Mouse (Mus musculus): ENCODE results near the gene Naa15. TPM values are rescaled to one million over a fixed set of nuclear protein-coding genes. Genes with fewer than 3 reads are reported as not detected.

The Naa15 gene
- total and polyA plus RNA-seq, 2 experiments from 2014 or later = 21.2 to 23.6 TPM

GRCm38 (mm10) chr3:51434871-51435595 is 20.1 kb downstream of the Naa15 start:
- H3K4me3 ChIP-seq (ENCODE audit: low read depth, low read length) = no peak overlapping the region
- peaks cover 4% of the 10 kb centered on the region; the same call in 1 of the 2 replicates for H3K36me3 ChIP-seq (replicated peaks; ENCODE audit: control insufficient read depth, insufficient read depth, low read length)
- H3K4me1 ChIP-seq (ENCODE audit: control insufficient read depth, insufficient read depth) = no peaks in the 10 kb centered on the region
- no peak overlapping the region for H3K9ac ChIP-seq (replicated peaks; ENCODE audit: low read depth, low read length)
- no peaks in the 10 kb centered on the region for H3K27me3 ChIP-seq (ENCODE audit: control insufficient read depth, insufficient read depth, low read length)
- 91% methylated on average over 3 of the region's 3 CpGs for WGBS
- no peaks in the 10 kb centered on the region for H3K9me3 ChIP-seq (replicated peaks; ENCODE audit: control insufficient read depth, low read length)
- DNase-seq (ENCODE audit: low spot score) = no peak
- no peak for TF ChIP-seq EP300 (IDR thresholded peaks at IDR 0.05; ENCODE audit: low read depth)
- TF ChIP-seq CTCF (IDR thresholded peaks at IDR 0.05; ENCODE audit: low read depth) = no peak
- ATAC-seq (ENCODE audit: insufficient read depth, low read depth) = no peak
- H3K4me2 ChIP-seq (ENCODE audit: low read depth, low read length) = no peak overlapping the region
- no peak overlapping the region for H3K27ac ChIP-seq (ENCODE audit: low read depth)

GRCm38 (mm10) chr3:51468530-51468929 is 53.6 kb downstream of the Naa15 start:
- H3K9ac ChIP-seq (replicated peaks; ENCODE audit: low read depth, low read length) = no peak overlapping the region
- WGBS = 59% methylated on average over 2 of the region's 2 CpGs
- no peaks in the 10 kb centered on the region for H3K4me1 ChIP-seq (ENCODE audit: control insufficient read depth, insufficient read depth)
- no peaks in the 10 kb centered on the region for H3K9me3 ChIP-seq (replicated peaks; ENCODE audit: control insufficient read depth, low read length)
- no peak overlapping the region for H3K4me3 ChIP-seq (ENCODE audit: low read depth, low read length)
- H3K4me2 ChIP-seq (ENCODE audit: low read depth, low read length) = no peak overlapping the region
- no peak for ATAC-seq (ENCODE audit: insufficient read depth, low read depth)
- TF ChIP-seq EP300 (IDR thresholded peaks at IDR 0.05; ENCODE audit: low read depth) = no peak
- no peak for TF ChIP-seq CTCF (IDR thresholded peaks at IDR 0.05; ENCODE audit: low read depth)
- DNase-seq (ENCODE audit: low spot score) = no peak
- no peak overlapping the region for H3K27ac ChIP-seq (ENCODE audit: low read depth)
- H3K36me3 ChIP-seq (replicated peaks; ENCODE audit: control insufficient read depth, insufficient read depth, low read length) = peaks cover 82% of the 10 kb centered on the region
- H3K27me3 ChIP-seq (ENCODE audit: control insufficient read depth, insufficient read depth, low read length) = no peaks in the 10 kb centered on the region

- H3K27ac ChIP-seq (ENCODE audit: low read depth) = no peak overlapping the region
- no peak overlapping the region for H3K4me3 ChIP-seq (ENCODE audit: low read depth, low read length)
- no peak overlapping the region for H3K4me2 ChIP-seq (ENCODE audit: low read depth, low read length)
- TF ChIP-seq CTCF (IDR thresholded peaks at IDR 0.05; ENCODE audit: low read depth) (no peak), EP300 (IDR thresholded peaks at IDR 0.05; ENCODE audit: low read depth) (no peak)
- no peaks in the 10 kb centered on the region for H3K4me1 ChIP-seq (ENCODE audit: control insufficient read depth, insufficient read depth)
- ATAC-seq (ENCODE audit: insufficient read depth, low read depth) (no peak), DNase-seq (ENCODE audit: low spot score) (no peak)
- H3K36me3 ChIP-seq (replicated peaks; ENCODE audit: control insufficient read depth, insufficient read depth, low read length) = peaks cover 51% of the 10 kb centered on the region
- 73% methylated on average over 4 of the region's 4 CpGs for WGBS
- H3K9me3 ChIP-seq (replicated peaks; ENCODE audit: control insufficient read depth, low read length) = no peaks in the 10 kb centered on the region
- H3K27me3 ChIP-seq (ENCODE audit: control insufficient read depth, insufficient read depth, low read length) = no peaks in the 10 kb centered on the region
- H3K9ac ChIP-seq (replicated peaks; ENCODE audit: low read depth, low read length) = no peak overlapping the region
Observed at GRCm38 (mm10) chr3:51475706-51476105, 60.8 kb downstream of the Naa15 start.

GRCm38 (mm10) chr3:51479893-51480292 is 64.9 kb downstream of the Naa15 start:
- Histone ChIP-seq H3K4me2 (ENCODE audit: low read depth, low read length) (no peak overlapping the region), H3K9ac (replicated peaks; ENCODE audit: low read depth, low read length) (no peak overlapping the region), H3K9me3 (replicated peaks; ENCODE audit: control insufficient read depth, low read length) (no peaks in the 10 kb centered on the region), H3K27me3 (ENCODE audit: control insufficient read depth, insufficient read depth, low read length) (no peaks in the 10 kb centered on the region), H3K27ac (ENCODE audit: low read depth) (no peak overlapping the region), H3K36me3 (replicated peaks; ENCODE audit: control insufficient read depth, insufficient read depth, low read length) (peaks cover 17% of the 10 kb centered on the region; the same call in 1 of the 2 replicates), H3K4me3 (ENCODE audit: low read depth, low read length) (no peak overlapping the region), H3K4me1 (ENCODE audit: control insufficient read depth, insufficient read depth) (peaks cover 6% of the 10 kb centered on the region)
- TF ChIP-seq CTCF (IDR thresholded peaks at IDR 0.05; ENCODE audit: low read depth) (no peak), EP300 (IDR thresholded peaks at IDR 0.05; ENCODE audit: low read depth) (no peak)
- DNase-seq (ENCODE audit: low spot score) = no peak
- no peak for ATAC-seq (ENCODE audit: insufficient read depth, low read depth)
- 27% methylated on average over 2 of the region's 2 CpGs for WGBS

GRCm38 (mm10) chr3:51481059-51481458 is 66.1 kb downstream of the Naa15 start:
- no peak overlapping the region for H3K9ac ChIP-seq (replicated peaks; ENCODE audit: low read depth, low read length)
- no peaks in the 10 kb centered on the region for H3K27me3 ChIP-seq (ENCODE audit: control insufficient read depth, insufficient read depth, low read length)
- 0 out of 2 replicates have a peak, but pooled peaks cover 7% of the 10 kb centered on the region for H3K36me3 ChIP-seq (replicated peaks; ENCODE audit: control insufficient read depth, insufficient read depth, low read length)
- H3K4me2 ChIP-seq (ENCODE audit: low read depth, low read length) = no peak overlapping the region
- H3K4me1 ChIP-seq (ENCODE audit: control insufficient read depth, insufficient read depth) = peaks cover 13% of the 10 kb centered on the region
- no peaks in the 10 kb centered on the region for H3K9me3 ChIP-seq (replicated peaks; ENCODE audit: control insufficient read depth, low read length)
- DNase-seq (ENCODE audit: low spot score) (peak; percentile 42), ATAC-seq (ENCODE audit: insufficient read depth, low read depth) (no peak)
- no peak overlapping the region for H3K27ac ChIP-seq (ENCODE audit: low read depth)
- no peak overlapping the region for H3K4me3 ChIP-seq (ENCODE audit: low read depth, low read length)
- peak; percentile 76 for TF ChIP-seq CTCF (IDR thresholded peaks at IDR 0.05; ENCODE audit: low read depth)
- no peak for TF ChIP-seq EP300 (IDR thresholded peaks at IDR 0.05; ENCODE audit: low read depth)

GRCm38 (mm10) chr3:51481881-51482280 is 66.9 kb downstream of the Naa15 start:
- Histone ChIP-seq H3K4me3 (ENCODE audit: low read depth, low read length) (no peak overlapping the region), H3K9me3 (replicated peaks; ENCODE audit: control insufficient read depth, low read length) (no peaks in the 10 kb centered on the region), H3K27ac (ENCODE audit: low read depth) (no peak overlapping the region), H3K4me1 (ENCODE audit: control insufficient read depth, insufficient read depth) (peaks cover 13% of the 10 kb centered on the region), H3K4me2 (ENCODE audit: low read depth, low read length) (no peak overlapping the region), H3K36me3 (replicated peaks; ENCODE audit: control insufficient read depth, insufficient read depth, low read length) (no peaks in the 10 kb centered on the region), H3K27me3 (ENCODE audit: control insufficient read depth, insufficient read depth, low read length) (no peaks in the 10 kb centered on the region), H3K9ac (replicated peaks; ENCODE audit: low read depth, low read length) (no peak overlapping the region)
- TF ChIP-seq CTCF (IDR thresholded peaks at IDR 0.05; ENCODE audit: low read depth) (no peak), EP300 (IDR thresholded peaks at IDR 0.05; ENCODE audit: low read depth) (no peak)
- ATAC-seq (ENCODE audit: insufficient read depth, low read depth) (no peak), DNase-seq (ENCODE audit: low spot score) (no peak)
- 46% methylated on average over 3 of the region's 3 CpGs for WGBS

All from heart, postnatal 0 days (tissue).